Mouse (Mus musculus): ENCODE measurements around the gene Thbs2. TPM values are rescaled to one million over a fixed set of nuclear protein-coding genes. Genes with fewer than 3 reads are reported as not detected.
"Not testable (repeated sequence)": the region's sequence is repeated elsewhere in the genome, so short reads cannot be mapped to it uniquely, and the experiment has no call there.

The Thbs2 gene
- polyA plus RNA-seq, 1 experiment from 2014 or later = 7.3 TPM

- DNase-seq (ENCODE audit: low spot score) = no peak
Observed at GRCm38 (mm10) chr17:14635546-14636323, 58.3 kb downstream of the Thbs2 start.

- no peak for DNase-seq (ENCODE audit: low spot score)
Observed at GRCm38 (mm10) chr17:14628901-14629300, 65.1 kb downstream of the Thbs2 start.

GRCm38 (mm10) chr17:14627828-14628338, 66.2 kb downstream of the Thbs2 start:
- no peak for DNase-seq (ENCODE audit: low spot score)

- DNase-seq (ENCODE audit: low spot score) = no peak
Observed at GRCm38 (mm10) chr17:14624433-14624832, 69.6 kb downstream of the Thbs2 start.

GRCm38 (mm10) chr17:14621006-14621405, 73.0 kb downstream of the Thbs2 start:
- DNase-seq (ENCODE audit: low spot score) = not testable (repeated sequence)

- no peak for DNase-seq (ENCODE audit: low spot score)
Observed at GRCm38 (mm10) chr17:14620037-14620436, 74.0 kb downstream of the Thbs2 start.

GRCm38 (mm10) chr17:14619038-14619437, 75.0 kb downstream of the Thbs2 start:
- no peak for DNase-seq (ENCODE audit: low spot score)

Other genes with a start within 250 kb of the Thbs2 start
- 16.1 and 21.3 TPM in 2 replicates for gene Wdr27, start 248.9 kb upstream of the Thbs2 start, polyA plus RNA-seq (2015; fragmentation: Nextera tagmentation; extraction: Ambion mirVana)
- gene 1600012H06Rik, start 248.9 kb upstream of the Thbs2 start, polyA plus RNA-seq (2015; fragmentation: Nextera tagmentation; extraction: Ambion mirVana) = 37.5 and 39.0 TPM in 2 replicates